Mouse (Mus musculus) olfactory bulb, adult 2 months (tissue): ENCODE measurements around the gene Fryl.

ENCODE experiments used
- CTCF ChIP-seq: fragments of 200-500 bp; IDR thresholded peaks from 2 replicates; pipeline ENCODE4 v1.5.1; 2012; ENCODE audit warnings: low read depth, mild to moderate bottlenecking, low read length, moderate library complexity; ENCODE audit not compliant: insufficient read depth
- POLR2A ChIP-seq: fragments of 200-500 bp; IDR thresholded peaks from 2 replicates; pipeline ENCODE4 v1.6.1; 2012; ENCODE audit warnings: mild to moderate bottlenecking, low read depth, low read length, moderate library complexity; ENCODE audit not compliant: insufficient read depth

DNA sequence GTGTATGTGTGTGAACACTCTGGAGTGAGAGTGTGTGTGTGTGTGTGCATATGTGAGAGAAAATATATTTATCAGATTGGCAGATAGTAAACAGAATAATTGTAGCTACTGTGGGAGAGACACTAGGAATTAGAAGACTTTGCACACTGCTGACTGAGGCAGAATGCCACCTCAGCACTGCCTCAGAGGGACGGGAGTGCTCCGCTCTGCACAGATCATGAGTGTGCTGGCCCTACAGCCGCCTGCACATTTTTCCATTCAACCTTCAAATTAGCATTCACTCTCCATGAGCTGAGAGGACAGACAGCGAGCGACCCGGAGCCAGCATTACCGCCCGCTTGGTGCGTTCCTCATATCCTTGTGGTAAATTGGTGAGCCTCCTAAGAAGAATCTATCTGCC is 96.0 kb downstream of the Fryl start:
- TF ChIP-seq CTCF (no peak), POLR2A (no peak)
